Mouse (Mus musculus) mammary gland, adult 2 months (tissue): Measurements from ENCODE around the gene Rfc2. TPM values are rescaled to one million over a fixed set of nuclear protein-coding genes. Genes with fewer than 3 reads are reported as not detected.

ENCODE experiments used
- polyA plus RNA-seq: library from polyadenylated mRNA; depleted of rRNA; stranded (reverse); fragments of >200 nt; gene quantifications from 2 replicates; pipeline ENCODE4 v1.2.3, GENCODE M21; 2012; ENCODE audit warnings: low replicate concordance; rRNA removed

The Rfc2 gene
- polyA plus RNA-seq = 50.2 and 59.8 TPM in 2 replicates

GRCm38 (mm10) chr5:134581146-134581545 lies at the start of gene Rfc2:
TSS of gene Rfc2 (plus strand) at chr5:134581366.

DNA sequence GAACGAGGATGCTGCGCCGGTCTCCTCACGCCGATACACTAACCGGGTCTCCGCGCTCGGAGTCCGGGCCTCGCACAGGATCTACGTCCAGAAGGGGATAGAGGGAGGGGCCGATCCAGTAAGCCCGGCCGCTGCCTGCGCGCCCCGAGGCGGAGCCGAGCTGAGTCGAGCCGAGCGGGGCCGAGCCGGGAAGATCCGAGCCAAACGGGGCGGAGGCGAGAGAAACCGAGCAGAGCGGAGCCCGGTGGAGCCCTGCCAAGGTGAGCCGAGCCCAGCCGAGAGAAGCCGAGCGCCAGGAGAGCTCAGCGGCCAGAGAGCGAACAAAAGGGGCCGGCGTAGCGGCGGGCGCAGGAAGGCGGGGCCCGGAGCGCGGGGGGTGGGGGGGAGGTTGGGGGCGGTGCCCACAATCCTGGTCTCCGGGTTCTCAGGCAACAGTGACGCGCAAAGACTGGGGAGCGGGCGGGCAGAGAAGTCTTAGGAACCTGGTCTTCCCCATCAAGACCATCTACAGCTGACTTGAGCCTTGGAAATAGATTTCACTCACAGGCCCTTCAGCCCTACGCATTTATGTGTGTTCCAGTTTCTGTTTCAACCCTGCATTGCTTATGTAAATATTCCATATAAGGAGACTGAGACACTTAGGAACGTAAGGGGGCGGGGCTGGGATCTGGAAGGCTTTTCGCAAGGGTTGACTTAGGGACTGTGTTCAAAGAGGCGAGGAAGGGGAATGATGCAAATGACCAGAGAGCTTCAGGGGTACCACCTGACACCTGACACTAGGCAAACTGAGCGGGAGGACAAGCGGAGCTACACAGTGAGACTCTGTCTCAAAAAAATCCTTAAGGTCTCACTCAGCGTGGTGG lies 28.8 kb upstream of the Rfc2 start, which contains the start of gene Clip2:
Gene Clip2, minus strand, starts transcription at position 325 of the 863 bp plus-strand sequence.

DNA sequence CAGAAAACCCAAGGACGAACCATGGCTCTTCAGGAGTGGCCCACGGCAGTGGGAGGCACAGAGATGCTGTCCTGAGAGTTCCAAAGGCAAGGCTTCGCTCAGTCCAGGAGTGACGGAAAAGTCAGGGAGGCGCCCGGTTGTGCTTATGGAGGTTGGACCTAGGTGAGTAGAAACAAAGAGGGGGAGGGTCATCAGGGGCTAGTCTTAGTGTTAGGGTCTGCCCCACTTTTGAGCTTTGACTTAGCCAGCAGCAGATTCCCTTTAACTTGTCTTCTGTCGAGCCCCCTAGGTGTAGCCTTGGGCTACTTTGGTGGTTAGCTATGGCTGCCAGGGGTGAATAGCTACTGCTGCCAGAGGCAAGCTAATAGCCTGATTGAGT lies 21.1 kb upstream of the Rfc2 start, which contains the start of gene Syna:
Gene Syna, minus strand, starts transcription at position 101 of the 379 bp plus-strand sequence.

GRCm38 (mm10) chr5:134614802-134615201 lies 33.6 kb downstream of the Rfc2 start, which contains the start of gene Lat2:
TSS of gene Lat2 (minus strand) at chr5:134615025.

GRCm38 (mm10) chr5:134639269-134639682 lies 58.1 kb downstream of the Rfc2 start, which contains the start of gene Eif4h:
TSS of gene Eif4h (minus strand) at chr5:134639490.

Other genes starting within 250 kb of the Rfc2 start
- 16.0 and 23.8 TPM in 2 replicates for gene Gtf2ird1, start 124.7 kb upstream of the Rfc2 start, polyA plus RNA-seq
- 13.9 and 24.0 TPM in 2 replicates for gene Clip2, start 28.9 kb upstream of the Rfc2 start, polyA plus RNA-seq
- 0.13 and 0.17 TPM in 2 replicates for gene Syna, start 21.2 kb upstream of the Rfc2 start, polyA plus RNA-seq
- 14.1 and 20.9 TPM in 2 replicates for gene Lat2, start 33.7 kb downstream of the Rfc2 start, polyA plus RNA-seq
- 186 and 196 TPM in 2 replicates for gene Eif4h, start 58.1 kb downstream of the Rfc2 start, polyA plus RNA-seq
- gene Limk1, start 107.2 kb downstream of the Rfc2 start, polyA plus RNA-seq = 21.5 and 37.1 TPM in 2 replicates
- gene Eln, start 166.0 kb downstream of the Rfc2 start, polyA plus RNA-seq = 129 and 229 TPM in 2 replicates